Mouse (Mus musculus) gastrocnemius, postnatal 14 days (tissue): ENCODE measurements around the gene Glul. TPM values are rescaled to one million over a fixed set of nuclear protein-coding genes. Genes with fewer than 3 reads are reported as not detected.
"Not testable (repeated sequence)": the region's sequence is repeated elsewhere in the genome, so short reads cannot be mapped to it uniquely, and the experiment has no call there.

Source experiments
- DNase-seq: peaks from one replicate; pipeline ENCODE4 v3.0.0; 2021; ENCODE audit warnings: mixed read lengths
- intact Hi-C: fragments of 180-260 bp; cut with DNase I; formaldehyde crosslinking; loops from one replicate; pipeline ENCODE4 v1.15.1; 2025; ENCODE audit warnings: low total_unique reads
- long read RNA-seq, 2 experiments: library from polyadenylated mRNA; stranded (forward); transcript quantifications; one replicate each; pipeline ENCODE4 v2.0.0; 2021
- total RNA-seq, 2 experiments: library from RNA; stranded (reverse); gene quantifications; 2 replicates each; pipeline ENCODE4 v1.2.3; 2021

Glul gene
- 100 to 1,000 TPM; 120 to 371 TPM for total RNA-seq
- long read RNA-seq, experiment 1, transcript Glul-201 (7 exons, 2,792 nt): major isoform, 20 of 24 reads
- long read RNA-seq, experiment 1, partial matches to known transcripts: 0 of 24 reads
- long read RNA-seq, experiment 1, other reads (novel, unspliced or antisense): 4 of 24 reads
- long read RNA-seq, experiment 2, transcript Glul-201 (7 exons, 2,792 nt): major isoform, 31 of 36 reads
- long read RNA-seq, experiment 2, partial matches to known transcripts: 1 of 36 reads
- long read RNA-seq, experiment 2, other reads (novel, unspliced or antisense): 4 of 36 reads

- DNase-seq: peak; percentile 96
- intact Hi-C loops: loop anchor here (5.0 kb wide), 1 partner anchor 132 kb away; no protein-coding TSS in a partner anchor
These were observed at the start of gene Glul, which contains the start of gene Teddm2 for GRCm38 (mm10) chr1:153899731-153900380. Gene Glul, plus strand, starts transcription at chr1:153899944. Gene Teddm2, minus strand, starts transcription at chr1:153900228.

DNA sequence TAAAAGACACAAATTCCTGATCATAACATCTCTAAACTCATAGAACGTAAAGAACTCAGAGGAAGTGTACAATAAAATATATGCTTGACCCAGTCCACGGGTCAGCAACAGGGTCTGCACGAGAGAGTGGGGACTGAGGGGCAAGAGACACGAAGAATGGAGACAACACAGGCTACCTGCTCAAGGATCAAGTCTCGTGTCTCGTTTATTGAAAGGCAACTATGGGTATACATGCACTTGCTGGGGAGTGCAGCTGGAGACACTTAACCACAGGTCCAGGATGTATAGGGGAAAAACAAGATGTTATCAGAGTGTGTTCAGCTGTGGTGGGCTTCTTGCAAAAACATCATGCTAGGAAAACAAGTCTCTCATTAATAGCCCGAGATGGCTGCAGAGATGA lies 47.0 kb upstream of the Glul start:
- DNase-seq, intact Hi-C loops: not testable (repeated sequence)

DNA sequence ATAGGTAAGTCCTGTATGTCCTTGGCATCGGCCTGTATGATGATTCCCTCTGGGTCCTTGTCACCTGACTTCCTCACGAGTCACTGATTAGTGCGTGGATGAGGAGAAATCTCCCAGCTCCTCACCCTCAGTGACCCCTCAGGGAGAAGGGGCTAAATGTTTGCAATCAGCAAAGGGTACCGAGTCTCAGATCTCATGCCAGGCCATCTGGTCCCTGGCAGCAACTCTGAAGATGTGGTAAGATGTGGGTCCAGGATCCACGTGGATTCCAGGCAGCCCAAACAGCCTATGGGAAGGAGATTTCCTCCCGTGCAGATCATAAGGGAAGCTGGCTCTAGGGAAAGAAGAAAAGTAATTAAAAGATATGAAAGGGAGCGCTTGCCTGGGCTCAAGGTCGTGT lies 43.8 kb upstream of the Glul start:
- no peak for DNase-seq
- intact Hi-C loops: no loop called here

DNA sequence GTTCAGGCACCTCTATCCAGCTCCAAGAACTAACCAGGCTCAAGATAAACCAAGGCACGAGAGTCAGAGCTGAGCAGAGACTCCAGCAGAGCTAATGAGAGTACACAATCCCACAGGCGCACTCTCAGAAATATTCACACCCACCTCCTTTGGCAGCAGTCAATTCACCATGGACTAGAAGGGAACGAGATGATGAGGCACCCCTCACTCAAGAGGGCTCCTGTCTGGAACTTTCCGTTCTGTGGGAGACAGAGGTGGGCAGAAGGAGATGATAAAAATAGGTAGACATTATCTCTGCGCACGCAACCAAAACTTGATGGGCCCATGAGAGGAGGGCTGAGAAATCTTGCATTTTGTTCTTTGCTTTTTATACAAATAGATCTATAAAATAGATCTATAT lies 25.7 kb upstream of the Glul start, which contains the start of gene Teddm1b:
Teddm1b (plus strand) TSS at position 301 of the 400 bp plus-strand sequence.
- DNase-seq: no peak
- intact Hi-C loops: no loop called here

GRCm38 (mm10) chr1:153880391-153880790 lies 19.4 kb upstream of the Glul start:
- intact Hi-C loops, DNase-seq: not testable (repeated sequence)

GRCm38 (mm10) chr1:153886024-153886633 lies 13.6 kb upstream of the Glul start:
- intact Hi-C loops: no loop called here
- DNase-seq: no peak

- no peak for DNase-seq
- intact Hi-C loops: loop anchor here (5.0 kb wide), 1 partner anchor 292 kb away; no protein-coding TSS in a partner anchor
These were observed 9.6 kb upstream of the Glul start for GRCm38 (mm10) chr1:153890121-153890520.

DNA sequence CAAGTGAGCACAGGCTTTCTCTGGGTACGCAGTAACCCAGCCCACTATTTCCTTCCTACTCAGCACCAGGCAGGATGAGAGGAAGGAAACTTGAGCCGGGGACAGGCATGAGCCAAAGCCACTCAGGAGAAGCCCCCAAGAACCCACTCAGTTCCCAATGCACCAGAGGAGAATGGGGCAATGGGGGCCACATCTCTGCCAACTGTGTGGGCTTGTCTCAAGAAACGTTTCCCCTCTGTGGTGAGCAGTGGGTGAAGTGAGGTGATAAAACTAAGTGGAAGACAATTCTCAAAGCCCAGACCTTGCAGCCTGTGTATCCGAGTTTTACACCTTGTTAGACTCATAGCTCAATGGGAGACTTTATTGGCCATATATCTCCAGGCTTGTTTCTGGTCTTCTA lies 8.3 kb upstream of the Glul start, which contains the start of gene Teddm1a:
Teddm1a (plus strand) TSS at position 301 of the 400 bp plus-strand sequence.
- no peak for DNase-seq
- intact Hi-C loops: loop anchor here (5.0 kb wide), 1 partner anchor 291 kb away; no protein-coding TSS in a partner anchor

DNA sequence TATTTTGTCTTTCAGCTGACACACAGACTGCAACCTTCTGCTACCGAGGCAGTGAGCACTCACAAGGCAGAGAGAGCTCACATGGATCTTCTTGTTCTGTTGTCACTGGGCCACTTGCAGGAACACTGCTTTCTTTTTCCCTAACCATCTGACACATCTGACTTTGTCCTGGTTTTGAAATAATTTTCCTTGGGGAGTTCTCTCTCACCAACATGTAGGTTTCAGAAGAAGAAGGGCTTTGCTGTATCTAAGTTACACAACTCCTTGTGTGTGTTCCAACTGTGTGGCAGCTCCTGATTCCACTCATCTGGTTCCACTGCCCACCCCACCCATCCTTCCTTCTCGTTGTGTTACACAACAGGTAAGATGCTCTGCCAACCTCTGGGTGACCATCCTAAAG lies 6.0 kb upstream of the Glul start:
- DNase-seq: no peak
- intact Hi-C loops: loop anchor here (2.0 to 5.0 kb wide), 2 partner anchors 225 to 289 kb away; no protein-coding TSS in a partner anchor

DNA sequence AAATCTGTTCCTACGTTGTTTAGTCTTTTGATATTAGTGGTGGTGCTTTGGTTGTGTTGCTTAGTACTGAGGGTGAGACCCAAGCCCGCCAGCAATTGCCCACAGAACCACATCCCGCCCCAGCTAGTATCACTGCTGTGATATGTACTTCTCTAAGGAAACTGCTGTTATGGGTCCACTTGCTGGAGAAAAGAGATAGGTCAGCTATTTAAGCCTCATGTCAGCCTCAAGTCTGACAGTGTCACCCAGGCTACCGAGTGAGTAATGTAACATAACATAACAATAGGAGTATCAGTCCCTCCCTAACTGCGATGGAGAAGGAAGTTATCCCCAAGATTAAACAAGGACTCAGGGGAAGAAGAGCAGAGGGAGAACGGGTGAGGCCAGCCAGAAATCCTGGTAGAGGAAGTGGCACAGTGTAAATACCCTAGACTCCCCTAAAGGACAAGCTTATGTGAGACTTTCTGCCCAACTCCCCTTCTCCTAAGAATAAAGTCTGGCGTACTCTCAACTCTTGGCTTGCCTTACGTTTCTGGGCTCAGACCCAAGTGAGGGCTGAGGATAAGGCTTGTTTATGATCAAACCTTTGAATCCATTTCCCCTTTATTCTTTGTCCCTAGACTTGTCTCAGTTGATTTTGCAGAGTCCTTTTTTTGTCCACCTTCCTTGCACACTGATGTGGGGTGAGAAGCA lies 5.4 kb upstream of the Glul start:
- intact Hi-C loops: loop anchor here (2.0 to 5.0 kb wide), 2 partner anchors 224 to 288 kb away; no protein-coding TSS in a partner anchor
- no peak for DNase-seq

- intact Hi-C loops: loop anchor here (2.0 to 5.0 kb wide), 3 partner anchors 137 to 287 kb away; no protein-coding TSS in a partner anchor
These were observed 4.8 kb upstream of the Glul start for GRCm38 (mm10) chr1:153894979-153895378.

DNA sequence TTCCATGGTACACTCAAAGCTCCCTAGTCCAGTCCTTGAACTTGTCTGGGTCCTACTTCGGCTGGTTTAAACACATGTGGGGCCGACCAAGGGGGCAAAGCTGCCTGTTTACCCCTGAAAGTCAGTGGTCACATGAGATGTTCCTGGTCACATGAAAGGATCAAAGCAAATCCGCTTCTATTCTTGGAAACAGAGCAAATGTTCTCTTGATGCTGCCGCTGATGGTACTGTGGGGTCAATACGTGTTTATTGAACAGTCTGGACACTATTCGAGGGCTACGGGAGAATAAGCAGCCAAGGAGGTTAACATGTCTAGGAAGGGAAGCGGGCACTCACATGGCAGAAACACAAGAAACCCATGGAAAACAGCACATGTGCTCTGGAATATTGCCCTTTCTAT lies 2.5 kb upstream of the Glul start:
- no peak for DNase-seq
- intact Hi-C loops: loop anchor here (5.0 kb wide), 1 partner anchor 135 kb away; no protein-coding TSS in a partner anchor

More at GRCm38 (mm10) chr1:153894979-153895378, 4.8 kb upstream of the Glul start:
- DNase-seq: peak; percentile 50

GRCm38 (mm10) chr1:153898989-153899730 lies 584 bp upstream of the Glul start:
- intact Hi-C loops: loop anchor here (5.0 kb wide), 1 partner anchor 133 kb away; no protein-coding TSS in a partner anchor
- no peak for DNase-seq

- DNase-seq: peak; percentile 38
- intact Hi-C loops: no loop called here
These were observed 637 bp downstream of the Glul start for GRCm38 (mm10) chr1:153900381-153900780.

GRCm38 (mm10) chr1:153900860-153901730 lies 1.4 kb downstream of the Glul start:
- peak; percentile 61 for DNase-seq

DNA sequence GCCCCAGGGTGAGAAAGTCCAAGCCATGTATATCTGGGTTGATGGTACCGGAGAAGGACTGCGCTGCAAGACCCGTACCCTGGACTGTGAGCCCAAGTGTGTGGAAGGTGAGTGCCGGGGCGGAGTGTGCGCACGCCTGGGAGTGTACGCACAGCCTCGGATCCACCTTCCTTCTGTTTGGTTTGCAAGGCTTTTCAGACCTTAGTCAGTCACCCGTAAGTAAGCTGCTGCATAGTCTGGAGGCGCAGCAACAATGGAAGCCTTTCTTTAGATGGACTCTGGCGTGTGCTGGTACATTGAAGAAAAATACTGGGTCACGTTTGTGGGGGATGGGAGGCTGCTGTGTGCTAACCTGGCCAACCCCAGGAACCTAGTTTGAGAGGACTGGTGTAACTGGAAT lies 3.3 kb downstream of the Glul start:
- intact Hi-C loops: no loop called here
- DNase-seq: no peak

More at GRCm38 (mm10) chr1:153900860-153901730, 1.4 kb downstream of the Glul start:
- intact Hi-C loops: no loop called here

DNA sequence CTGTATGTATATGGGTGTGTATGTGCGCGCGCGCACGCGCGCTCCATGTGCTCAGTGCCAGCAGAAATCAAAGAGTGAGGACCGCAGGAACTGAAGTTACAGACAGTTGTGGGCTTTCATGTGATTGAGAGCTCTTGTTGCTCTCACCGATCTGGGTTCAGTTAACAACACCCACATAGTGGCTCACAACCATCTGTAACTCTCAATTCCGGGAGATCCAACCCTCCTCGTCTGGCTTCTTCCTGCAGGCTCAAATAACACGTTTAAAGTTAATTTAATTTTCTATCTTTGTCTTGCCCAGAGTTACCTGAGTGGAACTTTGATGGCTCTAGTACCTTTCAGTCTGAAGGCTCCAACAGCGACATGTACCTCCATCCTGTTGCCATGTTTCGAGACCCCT lies 4.5 kb downstream of the Glul start:
- DNase-seq: no peak
- intact Hi-C loops: no loop called here

- no peak for DNase-seq
- intact Hi-C loops: no loop called here
These were observed 6.1 kb downstream of the Glul start for GRCm38 (mm10) chr1:153905884-153906283.
